Mouse (Mus musculus) forebrain, embryonic 15.5 days (tissue): Measurements from ENCODE around the gene Tmem171. TPM values are rescaled to one million over a fixed set of nuclear protein-coding genes. Genes with fewer than 3 reads are reported as not detected.

ENCODE experiments used
- ATAC-seq: fragments of 200-750 bp; cut with Nextera tagmentation; replicated peaks from 2 replicates; pipeline ENCODE4 v1.8.0; 2017; ENCODE audit warnings: mild to moderate bottlenecking, moderate TSS enrichment, moderate library complexity
- H3K27ac ChIP-seq: fragments of 300-500 bp; sonication (generic); replicated peaks from 2 replicates; pipeline ENCODE4 v1.5.1; 2015; ENCODE audit warnings: mild to moderate bottlenecking, inconsistent platforms
- H3K27me3 ChIP-seq: fragments of 300-500 bp; sonication (generic); 2 replicates; pipeline ENCODE4 v1.6.1; 2015; ENCODE audit warnings: inconsistent platforms
- H3K36me3 ChIP-seq: fragments of 300-500 bp; sonication (generic); 2 replicates; pipeline ENCODE4 v1.6.1; 2015; ENCODE audit warnings: mild to moderate bottlenecking, inconsistent platforms
- H3K4me1 ChIP-seq: fragments of 300-500 bp; sonication (generic); 2 replicates; pipeline ENCODE4 v1.6.1; 2015; ENCODE audit warnings: inconsistent platforms
- H3K4me2 ChIP-seq: fragments of 300-500 bp; sonication (generic); replicated peaks from 2 replicates; pipeline ENCODE4 v1.6.1; 2015; ENCODE audit warnings: mild to moderate bottlenecking, inconsistent platforms
- H3K4me3 ChIP-seq: fragments of 300-500 bp; sonication (generic); 2 replicates; pipeline ENCODE4 v1.5.1; 2015; ENCODE audit warnings: mild to moderate bottlenecking, inconsistent platforms
- H3K9ac ChIP-seq: fragments of 300-500 bp; sonication (generic); replicated peaks from 2 replicates; pipeline ENCODE4 v1.6.1; 2015; ENCODE audit warnings: mild to moderate bottlenecking, inconsistent platforms
- H3K9me3 ChIP-seq: fragments of 300-500 bp; sonication (generic); 2 replicates; pipeline ENCODE4 v1.6.1; 2016; ENCODE audit warnings: inconsistent platforms
- WGBS: fragments of 180-500 bp; shearing (Covaris S2); methylation state at CpG from one replicate; pipeline ENCODE4 v1.1.7; 2015; ENCODE audit warnings: mixed read lengths; 5-methylcytosine and 5-hydroxymethylcytosine counted together
- polyA plus RNA-seq: library from polyadenylated mRNA; unstranded; fragments of >200 nt; fragmentation: Nextera tagmentation; extraction: Ambion mirVana; gene quantifications from 2 replicates; pipeline ENCODE4 v1.2.1, GENCODE M21; 2015

Tmem171 gene
- not detected in 2 replicates for polyA plus RNA-seq

GRCm38 (mm10) chr13:98694773-98695314 lies at the start of gene Tmem171:
Gene Tmem171 (minus strand): TSS chr13:98694834.
- 2% methylated on average over 39 of the region's 44 CpGs for WGBS
- peak within 1 kb of the TSS; percentile 31 for H3K4me3 ChIP-seq
- no peaks in the 10 kb centered on the region for H3K36me3 ChIP-seq
- H3K4me1 ChIP-seq: peaks cover 9% of the 10 kb centered on the region; the same call in 1 of the 2 replicates
- H3K4me2 ChIP-seq: peak within 1 kb of the TSS; percentile 50
- H3K27me3 ChIP-seq: peaks cover 21% of the 10 kb centered on the region; the same call in 1 of the 2 replicates
- peak within 1 kb of the TSS; percentile 18; the same call in 1 of the 2 replicates for H3K9ac ChIP-seq
- ATAC-seq: peak; percentile 29; the same call in 1 of the 2 replicates
- H3K27ac ChIP-seq: no peak within 1 kb of the TSS
- H3K9me3 ChIP-seq: no peaks in the 10 kb centered on the region

GRCm38 (mm10) chr13:98743829-98744228 lies 49.2 kb upstream of the Tmem171 start:
- Histone ChIP-seq H3K27ac (no peak overlapping the region), H3K36me3 (peaks cover 41% of the 10 kb centered on the region), H3K9ac (no peak overlapping the region), H3K27me3 (no peaks in the 10 kb centered on the region), H3K9me3 (no peaks in the 10 kb centered on the region), H3K4me1 (no peaks in the 10 kb centered on the region), H3K4me3 (no peak overlapping the region), H3K4me2 (no peak overlapping the region)
- ATAC-seq: no peak

GRCm38 (mm10) chr13:98743214-98743613 lies 48.6 kb upstream of the Tmem171 start:
- H3K27me3 ChIP-seq: no peaks in the 10 kb centered on the region
- H3K4me3 ChIP-seq: no peak overlapping the region
- WGBS: 88% methylated on average over 6 of the region's 6 CpGs
- H3K9ac ChIP-seq: no peak overlapping the region
- no peaks in the 10 kb centered on the region for H3K4me1 ChIP-seq
- no peak for ATAC-seq
- H3K9me3 ChIP-seq: no peaks in the 10 kb centered on the region
- no peak overlapping the region for H3K27ac ChIP-seq
- H3K4me2 ChIP-seq: no peak overlapping the region
- H3K36me3 ChIP-seq: peaks cover 41% of the 10 kb centered on the region

- no peak overlapping the region for H3K9ac ChIP-seq
- no peak overlapping the region for H3K4me3 ChIP-seq
- H3K9me3 ChIP-seq: no peaks in the 10 kb centered on the region
- no peak for ATAC-seq
- 97% methylated on average over 2 of the region's 2 CpGs for WGBS
- no peaks in the 10 kb centered on the region for H3K27me3 ChIP-seq
- no peaks in the 10 kb centered on the region for H3K4me1 ChIP-seq
- H3K36me3 ChIP-seq: peaks cover 21% of the 10 kb centered on the region
- H3K4me2 ChIP-seq: no peak overlapping the region
- no peak overlapping the region for H3K27ac ChIP-seq
Measured at GRCm38 (mm10) chr13:98738213-98738612, 43.6 kb upstream of the Tmem171 start.

GRCm38 (mm10) chr13:98733292-98733691 lies 38.7 kb upstream of the Tmem171 start:
- ATAC-seq: 0 out of 2 replicates have a peak, but pooled peaks have one; percentile 46
- Histone ChIP-seq H3K27ac (no peak overlapping the region), H3K9me3 (no peaks in the 10 kb centered on the region), H3K27me3 (no peaks in the 10 kb centered on the region), H3K4me3 (no peak overlapping the region), H3K9ac (no peak overlapping the region), H3K4me2 (no peak overlapping the region), H3K4me1 (no peaks in the 10 kb centered on the region), H3K36me3 (peaks cover 33% of the 10 kb centered on the region)
- WGBS: 55% methylated on average over 3 of the region's 3 CpGs

- ATAC-seq: 0 out of 2 replicates have a peak, but pooled peaks have one; percentile 57
- H3K27ac ChIP-seq: no peak overlapping the region
- H3K4me2 ChIP-seq: no peak overlapping the region
- H3K9me3 ChIP-seq: no peaks in the 10 kb centered on the region
- 70% methylated on average over 1 of the region's 1 CpGs for WGBS
- no peak overlapping the region for H3K9ac ChIP-seq
- no peaks in the 10 kb centered on the region for H3K4me1 ChIP-seq
- no peak overlapping the region for H3K4me3 ChIP-seq
- peaks cover 41% of the 10 kb centered on the region for H3K36me3 ChIP-seq
- H3K27me3 ChIP-seq: no peaks in the 10 kb centered on the region
Measured at GRCm38 (mm10) chr13:98729271-98730062, 34.8 kb upstream of the Tmem171 start.

- H3K27me3 ChIP-seq: no peaks in the 10 kb centered on the region
- H3K9me3 ChIP-seq: no peaks in the 10 kb centered on the region
- H3K9ac ChIP-seq: no peak overlapping the region
- no peak overlapping the region for H3K27ac ChIP-seq
- peak; percentile 46; the same call in 1 of the 2 replicates for ATAC-seq
- H3K4me1 ChIP-seq: no peaks in the 10 kb centered on the region
- 64% methylated on average over 4 of the region's 4 CpGs for WGBS
- no peak overlapping the region for H3K4me3 ChIP-seq
- no peak overlapping the region for H3K4me2 ChIP-seq
- peaks cover 27% of the 10 kb centered on the region for H3K36me3 ChIP-seq
Measured at GRCm38 (mm10) chr13:98726494-98726893, 31.9 kb upstream of the Tmem171 start.

GRCm38 (mm10) chr13:98723430-98723829 lies 28.8 kb upstream of the Tmem171 start:
- WGBS: 94% methylated on average over 1 of the region's 1 CpGs
- peaks cover 17% of the 10 kb centered on the region for H3K36me3 ChIP-seq
- ATAC-seq: no peak

GRCm38 (mm10) chr13:98722296-98722695 lies 27.7 kb upstream of the Tmem171 start:
- WGBS: 19% methylated on average over 1 of the region's 1 CpGs
- no peak for ATAC-seq
- Histone ChIP-seq H3K4me3 (no peak overlapping the region), H3K27me3 (no peaks in the 10 kb centered on the region), H3K36me3 (peaks cover 12% of the 10 kb centered on the region), H3K27ac (no peak overlapping the region), H3K9ac (no peak overlapping the region), H3K4me1 (no peaks in the 10 kb centered on the region), H3K9me3 (no peaks in the 10 kb centered on the region), H3K4me2 (no peak overlapping the region)

More at GRCm38 (mm10) chr13:98723430-98723829, 28.8 kb upstream of the Tmem171 start:
- H3K4me2 ChIP-seq: no peak overlapping the region
- no peaks in the 10 kb centered on the region for H3K4me1 ChIP-seq
- no peak overlapping the region for H3K9ac ChIP-seq
- H3K9me3 ChIP-seq: no peaks in the 10 kb centered on the region
- H3K27me3 ChIP-seq: no peaks in the 10 kb centered on the region
- no peak overlapping the region for H3K4me3 ChIP-seq
- no peak overlapping the region for H3K27ac ChIP-seq

- H3K4me1 ChIP-seq: no peaks in the 10 kb centered on the region
- no peak for ATAC-seq
- H3K36me3 ChIP-seq: 0 out of 2 replicates have a peak, but pooled peaks cover 3% of the 10 kb centered on the region
- H3K4me3 ChIP-seq: no peak overlapping the region
- no peak overlapping the region for H3K4me2 ChIP-seq
- H3K9ac ChIP-seq: no peak overlapping the region
- no peaks in the 10 kb centered on the region for H3K9me3 ChIP-seq
- no peak overlapping the region for H3K27ac ChIP-seq
- H3K27me3 ChIP-seq: no peaks in the 10 kb centered on the region
- WGBS: 83% methylated on average over 8 of the region's 8 CpGs
Measured at GRCm38 (mm10) chr13:98716176-98716575, 21.5 kb upstream of the Tmem171 start.

GRCm38 (mm10) chr13:98715443-98715990 lies 20.9 kb upstream of the Tmem171 start:
- no peak for ATAC-seq
- Histone ChIP-seq H3K4me3 (no peak overlapping the region), H3K4me1 (no peaks in the 10 kb centered on the region), H3K27me3 (no peaks in the 10 kb centered on the region), H3K9me3 (no peaks in the 10 kb centered on the region), H3K27ac (no peak overlapping the region), H3K4me2 (no peak overlapping the region), H3K9ac (no peak overlapping the region), H3K36me3 (no peaks in the 10 kb centered on the region)
- WGBS: 94% methylated on average over 6 of the region's 6 CpGs

- no peak overlapping the region for H3K27ac ChIP-seq
- no peak overlapping the region for H3K4me3 ChIP-seq
- H3K4me1 ChIP-seq: no peaks in the 10 kb centered on the region
- no peak overlapping the region for H3K4me2 ChIP-seq
- 97% methylated on average over 1 of the region's 1 CpGs for WGBS
- no peak for ATAC-seq
- no peaks in the 10 kb centered on the region for H3K9me3 ChIP-seq
- no peak overlapping the region for H3K9ac ChIP-seq
- H3K27me3 ChIP-seq: no peaks in the 10 kb centered on the region
- H3K36me3 ChIP-seq: no peaks in the 10 kb centered on the region
Measured at GRCm38 (mm10) chr13:98710655-98711054, 16.0 kb upstream of the Tmem171 start.
